Comparison of ENCODE assay signal across 35 mouse cellular contexts in genomic region chr3:25707380-25707779, GRCm38 (mm10).
"Had no signal": no experiment of that assay in that cellular context is flagged by ENCODE, and none has a peak within 500 bp of the region (broad histone marks: within the 10 kb centered on the region; RNA-seq: fewer than 3 reads in every experiment).

No protein-coding gene starts in this region.

- H3K9me3 ChIP-seq: heart, embryonic 10.5 days; heart, embryonic 12.5 days; heart, embryonic 13.5 days; heart, embryonic 15.5 days; hindbrain, embryonic 10.5 days; hindbrain, embryonic 12.5 days; hindbrain, embryonic 13.5 days; hindbrain, embryonic 15.5 days; intestine, embryonic 15.5 days; kidney, embryonic 15.5 days had no signal

- H3K36me3 ChIP-seq: heart, embryonic 10.5 days; heart, embryonic 12.5 days; heart, embryonic 13.5 days; heart, embryonic 15.5 days; hindbrain, embryonic 10.5 days; hindbrain, embryonic 12.5 days; hindbrain, embryonic 13.5 days; hindbrain, embryonic 15.5 days; intestine, embryonic 15.5 days; kidney, embryonic 15.5 days had no signal

- H3K27me3 ChIP-seq: heart, embryonic 12.5 days; heart, embryonic 13.5 days; heart, embryonic 15.5 days; hindbrain, embryonic 12.5 days; hindbrain, embryonic 13.5 days; hindbrain, embryonic 15.5 days; intestine, embryonic 15.5 days; kidney, embryonic 15.5 days had no signal

- H3K27ac ChIP-seq: heart, embryonic 10.5 days; heart, embryonic 13.5 days; heart, embryonic 15.5 days; hindbrain, embryonic 10.5 days; hindbrain, embryonic 12.5 days; hindbrain, embryonic 13.5 days; hindbrain, embryonic 14.5 days; hindbrain, embryonic 15.5 days; hindbrain, postnatal 0 days; intestine, embryonic 15.5 days; kidney, embryonic 15.5 days; kidney, postnatal 0 days; layer of hippocampus, adult 2 months had no signal

- H3K4me1 ChIP-seq: heart, embryonic 10.5 days; heart, embryonic 13.5 days; heart, embryonic 15.5 days; hindbrain, embryonic 10.5 days; hindbrain, embryonic 12.5 days; hindbrain, embryonic 13.5 days; hindbrain, embryonic 15.5 days; intestine, embryonic 15.5 days; kidney, embryonic 15.5 days had no signal

- H3K4me3 ChIP-seq: heart, embryonic 10.5 days; heart, embryonic 12.5 days; heart, embryonic 13.5 days; heart, embryonic 15.5 days; hindbrain, embryonic 10.5 days; hindbrain, embryonic 12.5 days; hindbrain, embryonic 13.5 days; hindbrain, embryonic 15.5 days; intestine, embryonic 15.5 days; kidney, embryonic 15.5 days; layer of hippocampus, adult 2 months had no signal

- H3K4me2 ChIP-seq: heart, embryonic 11.5 days; heart, embryonic 12.5 days; heart, embryonic 13.5 days; heart, embryonic 15.5 days; hindbrain, embryonic 12.5 days; hindbrain, embryonic 13.5 days; hindbrain, embryonic 14.5 days; hindbrain, embryonic 15.5 days; intestine, embryonic 15.5 days; kidney, embryonic 15.5 days had no signal

- ATAC-seq: hindbrain, embryonic 16.5 days; hindbrain, postnatal 0 days; inflammation-experienced regulatory T-cells, adult 6 months; intestine, embryonic 15.5 days; intestine, embryonic 16.5 days; intestine, postnatal 0 days had no signal

- H3K9ac ChIP-seq: heart, embryonic 12.5 days; heart, embryonic 13.5 days; heart, embryonic 15.5 days; hindbrain, embryonic 12.5 days; hindbrain, embryonic 13.5 days; hindbrain, embryonic 14.5 days; hindbrain, embryonic 15.5 days; intestine, embryonic 15.5 days; kidney, embryonic 15.5 days had no signal

- DNase-seq: heart, postnatal 10 days; heart, postnatal 14 days; heart, postnatal 36 days; heart, postnatal 4 days; kidney, adult 11 months; kidney, adult 18-20 months; kidney, adult 2 months; kidney, adult 8-10 months; kidney, adult 9 months; kidney, postnatal 10 days; kidney, postnatal 14 days; kidney, postnatal 25 days; kidney, postnatal 36 days; kidney, postnatal 4 days; layer of hippocampus, adult 9-11 months; layer of hippocampus, postnatal 36 days had no signal
